Comparison of ENCODE assay signal across 11 mouse cellular contexts in genomic region chr5:137376722-137377121, GRCm38 (mm10). TPM values are rescaled to one million over a fixed set of nuclear protein-coding genes. Genes with fewer than 3 reads are reported as not detected.
A peak's percentile ranks its signal among the peaks of the same experiment; 100 is the strongest.
DNase-seq lines count a peak whose midpoint lies in the region; ATAC-seq and TF ChIP-seq lines count a peak whose summit lies in the region.
"Had no signal": no experiment of that assay in that cellular context is flagged by ENCODE, and none has a peak within 500 bp of the region (broad histone marks: within the 10 kb centered on the region; RNA-seq: fewer than 3 reads in every experiment).

No protein-coding gene starts in this region.

- H3K36me3 ChIP-seq in heart, embryonic 15.5 days, result peaks cover 34% of the 10 kb centered on the region
- peaks cover 23% of the 10 kb centered on the region for H3K36me3 ChIP-seq in heart, embryonic 11.5 days (ENCODE audit: control insufficient read depth, insufficient read depth, low read length)
- peaks cover 29% of the 10 kb centered on the region for H3K36me3 ChIP-seq in stomach, embryonic 14.5 days (ENCODE audit: control insufficient read depth, insufficient read depth, low read length)
- peaks cover 14% of the 10 kb centered on the region for H3K36me3 ChIP-seq in stomach, postnatal 0 days (ENCODE audit: control insufficient read depth, insufficient read depth, low read length)
- H3K36me3 ChIP-seq in limb, embryonic 13.5 days, result peaks cover 42% of the 10 kb centered on the region

- ATAC-seq in heart, embryonic 15.5 days (replicated peaks; ENCODE audit: insufficient number of reproducible peaks, insufficient read depth, low FRiP score, low read depth), result 0 out of 2 replicates have a peak, but pooled peaks have one; percentile 21
- ATAC-seq in heart, embryonic 11.5 days (replicated peaks; ENCODE audit: insufficient number of reproducible peaks, low FRiP score, low TSS enrichment), result no peak
- ATAC-seq in stomach, embryonic 14.5 days (ENCODE audit: insufficient number of reproducible peaks, insufficient read depth, low FRiP score, low read depth), result peak; percentile 16; the same call in 1 of the 2 replicates
- ATAC-seq in stomach, postnatal 0 days (ENCODE audit: low FRiP score, low TSS enrichment), result no peak
- ATAC-seq in limb, embryonic 13.5 days (ENCODE audit: low FRiP score, low read depth), result peak; percentile 16; the same call in 1 of the 2 replicates
- ATAC-seq: CD4-positive, CD25-positive, alpha-beta regulatory T cell, adult 4 months had no signal

- H3K9me3 ChIP-seq in heart, embryonic 15.5 days (replicated peaks), result no peaks in the 10 kb centered on the region
- no peaks in the 10 kb centered on the region for H3K9me3 ChIP-seq in heart, embryonic 11.5 days (replicated peaks; ENCODE audit: control insufficient read depth, low read length)
- no peaks in the 10 kb centered on the region for H3K9me3 ChIP-seq in stomach, embryonic 14.5 days (ENCODE audit: control insufficient read depth, low read depth, low read length)
- no peaks in the 10 kb centered on the region for H3K9me3 ChIP-seq in stomach, postnatal 0 days (ENCODE audit: control insufficient read depth, low read length)
- H3K9me3 ChIP-seq in limb, embryonic 13.5 days, result no peaks in the 10 kb centered on the region
- H3K9me3 ChIP-seq: megakaryocyte, embryonic 14.5 days had no signal

- H3K9ac ChIP-seq in heart, embryonic 15.5 days, result no peak overlapping the region
- no peak overlapping the region for H3K9ac ChIP-seq in heart, embryonic 11.5 days (ENCODE audit: low read depth, low read length)
- no peak overlapping the region for H3K9ac ChIP-seq in stomach, embryonic 14.5 days (replicated peaks; ENCODE audit: low read depth, low read length)
- no peak overlapping the region for H3K9ac ChIP-seq in stomach, postnatal 0 days (ENCODE audit: low read length)
- no peak overlapping the region for H3K9ac ChIP-seq in limb, embryonic 13.5 days

- H3K27me3 ChIP-seq in heart, embryonic 15.5 days, result no peaks in the 10 kb centered on the region
- no peaks in the 10 kb centered on the region for H3K27me3 ChIP-seq in heart, embryonic 11.5 days (ENCODE audit: control insufficient read depth, insufficient read depth, low read length)
- no peaks in the 10 kb centered on the region for H3K27me3 ChIP-seq in stomach, embryonic 14.5 days (ENCODE audit: control insufficient read depth, insufficient read depth, low read length)
- no peaks in the 10 kb centered on the region for H3K27me3 ChIP-seq in stomach, postnatal 0 days (ENCODE audit: control insufficient read depth, insufficient read depth, low read length)
- H3K27me3 ChIP-seq in limb, embryonic 13.5 days, result no peaks in the 10 kb centered on the region

- TF ChIP-seq CTCF in stomach, postnatal 0 days (IDR thresholded peaks at IDR 0.05; ENCODE audit: low read depth), result no peak

- WGBS in heart, embryonic 15.5 days, result 48% methylated on average over 9 of the region's 9 CpGs
- WGBS in heart, embryonic 11.5 days (ENCODE audit: insufficient replicate concordance), result 47% methylated on average over 9 of the region's 9 CpGs
- WGBS in stomach, embryonic 14.5 days, result 54% methylated on average over 9 of the region's 9 CpGs
- WGBS in stomach, postnatal 0 days, result 56% methylated on average over 9 of the region's 9 CpGs
- WGBS in limb, embryonic 13.5 days, result 54% methylated on average over 9 of the region's 9 CpGs

- peaks cover 29% of the 10 kb centered on the region for H3K4me1 ChIP-seq in heart, embryonic 15.5 days (replicated peaks)
- H3K4me1 ChIP-seq in heart, embryonic 11.5 days (ENCODE audit: control insufficient read depth, insufficient read depth, low read length), result peaks cover 10% of the 10 kb centered on the region
- H3K4me1 ChIP-seq in stomach, embryonic 14.5 days (ENCODE audit: control insufficient read depth, insufficient read depth, low read length), result peaks cover 13% of the 10 kb centered on the region
- no peaks in the 10 kb centered on the region for H3K4me1 ChIP-seq in stomach, postnatal 0 days (replicated peaks; ENCODE audit: control insufficient read depth, insufficient read depth)
- peaks cover 18% of the 10 kb centered on the region for H3K4me1 ChIP-seq in limb, embryonic 13.5 days

- no peak overlapping the region for H3K4me2 ChIP-seq in heart, embryonic 15.5 days
- no peak overlapping the region for H3K4me2 ChIP-seq in heart, embryonic 11.5 days
- no peak overlapping the region for H3K4me2 ChIP-seq in stomach, embryonic 14.5 days (replicated peaks; ENCODE audit: low read depth, low read length)
- no peak overlapping the region for H3K4me2 ChIP-seq in stomach, postnatal 0 days (replicated peaks; ENCODE audit: low read depth)
- H3K4me2 ChIP-seq in limb, embryonic 13.5 days (replicated peaks), result no peak overlapping the region; the same call in 1 of the 2 replicates

- TF ChIP-seq EP300 in stomach, postnatal 0 days (optimal IDR thresholded peaks at IDR 0.05), result no peak

- H3K4me3 ChIP-seq in heart, embryonic 15.5 days, result no peak overlapping the region
- no peak overlapping the region for H3K4me3 ChIP-seq in heart, embryonic 11.5 days (ENCODE audit: low read depth, low read length)
- H3K4me3 ChIP-seq in stomach, embryonic 14.5 days (ENCODE audit: low read depth, low read length), result no peak overlapping the region
- no peak overlapping the region for H3K4me3 ChIP-seq in stomach, postnatal 0 days (ENCODE audit: low read depth, low read length)
- no peak overlapping the region for H3K4me3 ChIP-seq in limb, embryonic 13.5 days
- H3K4me3 ChIP-seq: megakaryocyte, embryonic 14.5 days had no signal

- H3K27ac ChIP-seq in heart, embryonic 15.5 days, result no peak overlapping the region
- no peak overlapping the region for H3K27ac ChIP-seq in heart, embryonic 11.5 days (ENCODE audit: low read depth, low read length)
- H3K27ac ChIP-seq in stomach, embryonic 14.5 days (ENCODE audit: low read length), result no peak overlapping the region
- no peak overlapping the region for H3K27ac ChIP-seq in stomach, postnatal 0 days (replicated peaks)
- H3K27ac ChIP-seq in limb, embryonic 13.5 days, result no peak overlapping the region

- DNase-seq in stomach, postnatal 0 days (ENCODE audit: low spot score), result no peak
- no peak for DNase-seq in adrenal gland, adult (ENCODE audit: inconsistent age in 2 of 2, low spot score in 1 of 2)
- no peak for DNase-seq in adrenal gland, postnatal 4 days (ENCODE audit: low spot score in 2 of 2)
- no peak for DNase-seq in cerebellum, postnatal 14 days
- DNase-seq: cerebellum, adult 8-10 months had no signal

RNA-seq across cellular contexts. Expression of gene Ephb4, which starts 26.8 kb away (rescaled TPM):
- polyA plus RNA-seq in heart, embryonic 15.5 days (2015; fragmentation: Nextera tagmentation; extraction: Ambion mirVana), result 32.9 and 42.9 TPM in 2 replicates
- 27.3 and 35.6 TPM in 2 replicates for polyA plus RNA-seq in heart, embryonic 11.5 days (2014; fragmentation: Nextera tagmentation; extraction: Ambion mirVana)
- polyA plus RNA-seq in stomach, embryonic 14.5 days (2014; fragmentation: Nextera tagmentation; extraction: Ambion mirVana), result 42.0 and 44.6 TPM in 2 replicates
- polyA plus RNA-seq in stomach, postnatal 0 days (2015; fragmentation: Nextera tagmentation; extraction: Ambion mirVana), result 12.1 and 13.9 TPM in 2 replicates
- polyA plus RNA-seq in limb, embryonic 13.5 days (2015; fragmentation: Nextera tagmentation; extraction: Ambion mirVana), result 76.5 and 82.3 TPM in 2 replicates
- 10 to 100 TPM; 88.1 to 89.4 TPM for total RNA-seq in adrenal gland, postnatal 4 days (2021)
- polyA plus RNA-seq: CD4-positive, CD25-positive, alpha-beta regulatory T cell, adult 4 months had no signal

RNA-seq across cellular contexts. Expression of gene Slc12a9, which starts 43.3 kb away (rescaled TPM):
- polyA plus RNA-seq in heart, embryonic 15.5 days (2015; fragmentation: Nextera tagmentation; extraction: Ambion mirVana), result 6.5 and 10.4 TPM in 2 replicates
- polyA plus RNA-seq in heart, embryonic 11.5 days (2014; fragmentation: Nextera tagmentation; extraction: Ambion mirVana), result 5.1 and 5.6 TPM in 2 replicates
- polyA plus RNA-seq in stomach, embryonic 14.5 days (2014; fragmentation: Nextera tagmentation; extraction: Ambion mirVana), result 8.0 and 10.1 TPM in 2 replicates
- 6.5 and 7.2 TPM in 2 replicates for polyA plus RNA-seq in stomach, postnatal 0 days (2015; fragmentation: Nextera tagmentation; extraction: Ambion mirVana)
- 17.2 and 17.9 TPM in 2 replicates for polyA plus RNA-seq in limb, embryonic 13.5 days (2015; fragmentation: Nextera tagmentation; extraction: Ambion mirVana)
- total RNA-seq in adrenal gland, postnatal 4 days (2021), result 10 to 100 TPM; 16.3 to 19.4 TPM

Comparison
In these comparisons a context has a peak if more than half of its experiments do, and no peak if none do; other contexts are left out.
1. ATAC-seq: peak in heart, embryonic 15.5 days (single experiment), stomach, embryonic 14.5 days (single experiment) and limb, embryonic 13.5 days (single experiment); none in heart, embryonic 11.5 days (single experiment) and stomach, postnatal 0 days (single experiment).